Mouse (Mus musculus): ENCODE measurements around the gene Pnlip.

Gene Pnlip

DNA sequence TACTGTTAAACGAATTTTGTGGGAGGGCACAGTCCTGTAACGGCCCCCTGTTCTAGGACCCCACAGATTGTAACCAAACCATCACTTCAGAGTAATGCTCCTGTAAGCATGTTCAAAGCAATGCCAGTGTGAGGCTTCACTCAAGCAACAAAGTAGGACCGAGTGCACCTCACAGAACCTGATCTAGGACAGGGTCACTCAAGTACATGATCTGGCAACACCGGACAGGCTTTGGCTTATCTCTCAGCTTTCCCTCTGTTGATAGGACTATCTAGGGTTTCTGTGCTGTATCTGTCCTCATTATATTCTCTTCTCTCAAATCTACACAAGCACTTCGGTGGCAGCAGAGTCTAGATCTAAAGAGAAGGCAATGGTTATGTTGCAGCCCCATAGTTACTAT is 74.3 kb downstream of the Pnlip start:
- DNase-seq (ENCODE audit: low read depth): no peak

DNA sequence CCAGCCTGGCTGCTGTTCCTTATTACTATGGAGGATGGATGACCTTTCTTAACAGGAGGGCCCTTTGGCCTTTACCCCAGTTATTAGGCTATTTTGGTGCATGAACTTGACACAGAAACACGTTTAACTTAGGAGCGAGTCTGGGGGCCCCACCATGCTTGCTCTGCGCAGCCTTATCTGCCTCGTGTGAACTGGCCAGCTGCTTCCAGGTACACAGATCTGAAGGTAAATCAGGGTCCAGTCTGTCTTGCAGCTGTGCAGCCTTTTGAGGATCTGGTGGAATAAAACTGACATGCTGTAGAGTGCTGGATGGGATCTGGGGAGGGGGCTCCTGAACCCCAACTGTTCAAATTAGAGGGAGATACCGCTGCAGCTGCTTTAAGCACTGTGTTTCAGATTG is 75.5 kb downstream of the Pnlip start:
- DNase-seq (ENCODE audit: low read depth): no peak

DNA sequence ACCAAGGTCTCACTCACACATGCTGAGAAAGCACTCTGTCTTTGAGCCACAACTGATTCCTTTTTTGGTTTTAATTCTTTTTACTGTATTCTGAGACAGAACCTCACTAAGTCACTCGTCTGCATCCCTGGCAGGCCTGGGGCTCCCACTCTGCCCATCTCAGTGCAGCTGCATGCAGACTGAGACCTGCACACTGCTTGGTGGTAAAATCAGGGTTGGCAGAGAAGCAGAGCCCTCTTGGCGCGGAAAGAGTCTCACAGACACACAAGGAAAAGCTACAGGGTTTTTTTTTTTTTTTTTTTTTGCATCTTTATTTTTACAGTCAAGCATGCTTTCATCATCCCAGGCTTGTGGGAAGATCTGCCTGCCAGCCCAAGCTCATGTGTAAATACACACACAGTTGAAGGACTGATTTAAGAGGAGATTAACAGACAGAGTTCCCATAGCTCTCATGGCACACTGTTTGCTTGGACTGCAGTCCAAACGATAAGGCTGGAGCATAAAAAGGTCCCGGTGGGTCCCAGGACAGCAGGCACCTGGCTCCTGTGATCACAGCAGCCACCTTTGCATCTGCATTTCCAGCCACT is 76.2 kb downstream of the Pnlip start, which contains the start of gene Pnliprp1:
Gene Pnliprp1 (plus strand): TSS at position 443 of the 587 bp plus-strand sequence.
- DNase-seq (ENCODE audit: low read depth): no peak
